ENCODE assay signal across 20 mouse cellular contexts in the genomic region with DNA sequence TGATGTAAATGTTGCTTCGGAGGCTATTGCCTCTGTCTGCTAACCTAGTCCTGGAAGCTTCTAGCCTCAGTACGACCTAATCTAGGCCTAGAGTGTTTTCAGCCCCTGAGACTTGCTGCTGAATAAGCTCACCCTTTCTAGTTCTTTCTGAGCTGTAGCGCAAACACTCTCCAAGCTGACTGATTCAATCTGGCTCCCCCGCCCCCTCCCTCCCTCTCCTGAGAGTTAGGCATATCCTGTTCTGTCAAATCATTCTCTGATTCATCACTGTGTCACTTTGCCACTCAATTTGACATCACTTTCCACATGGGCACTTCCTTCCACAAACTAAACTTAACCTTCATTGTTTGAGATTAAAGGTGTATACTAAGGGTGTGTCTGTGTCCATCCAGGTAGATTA. TPM values are rescaled to one million over a fixed set of nuclear protein-coding genes. Genes with fewer than 3 reads are reported as not detected.
DNase-seq lines count a peak whose midpoint lies in the region; TF ChIP-seq lines count a peak whose summit lies in the region.
"Had no signal": no experiment of that assay in that cellular context is flagged by ENCODE, and none has a peak within 500 bp of the region (broad histone marks: within the 10 kb centered on the region; RNA-seq: fewer than 3 reads in every experiment).

No protein-coding gene starts in this region.

- WGBS in lung, adult 2 months = 68% methylated on average over 4 of the region's 4 CpGs

- TF ChIP-seq CTCF in layer of hippocampus, adult 2 months (conservative IDR thresholded peaks at IDR 0.05) = no peak
- no peak for TF ChIP-seq CTCF in embryonic fibroblast, embryonic 13.5 days (IDR thresholded peaks at IDR 0.05; ENCODE audit: borderline replicate concordance, insufficient read depth, low read length)
- no peak for TF ChIP-seq CTCF in lung, adult 2 months (IDR thresholded peaks at IDR 0.05; ENCODE audit: insufficient read depth, low read length)

- no peak overlapping the region for H3K4me3 ChIP-seq in layer of hippocampus, adult 2 months
- H3K4me3 ChIP-seq in embryonic fibroblast, embryonic 13.5 days (ENCODE audit: insufficient read depth, low read length) = no peak overlapping the region
- H3K4me3 ChIP-seq in lung, adult 2 months (replicated peaks; ENCODE audit: extremely low read depth, low read depth, low read length) = no peak overlapping the region
- H3K4me3 ChIP-seq: hindbrain, embryonic 13.5 days; liver, embryonic 15.5 days had no signal

- H3K4me1 ChIP-seq in embryonic fibroblast, embryonic 13.5 days (ENCODE audit: control insufficient read depth, insufficient read depth, low read length) = peaks cover 15% of the 10 kb centered on the region
- H3K4me1 ChIP-seq in lung, adult 2 months (ENCODE audit: control insufficient read depth, insufficient read depth, low read length) = peaks cover 8% of the 10 kb centered on the region; the same call in 1 of the 2 replicates
- H3K4me1 ChIP-seq: hindbrain, embryonic 13.5 days had no signal

- TF ChIP-seq POLR2A in embryonic fibroblast, embryonic 13.5 days (IDR thresholded peaks at IDR 0.05; ENCODE audit: low read depth, low read length) = no peak
- TF ChIP-seq POLR2A in lung, adult 2 months (IDR thresholded peaks at IDR 0.05; ENCODE audit: borderline replicate concordance, extremely low read depth, low read depth, low read length) = no peak

- DNase-seq in adrenal gland, adult 2 months = peak; percentile 51
- no peak for DNase-seq in adrenal gland, adult 8-10 months
- no peak for DNase-seq in layer of hippocampus, adult 2 months (ENCODE audit: low spot score in 2 of 2)
- DNase-seq in layer of hippocampus, adult 9-11 months = no peak
- peak; percentile 30 for DNase-seq in thymus, postnatal 25 days
- DNase-seq in lung, adult 2 months = no peak
- DNase-seq in frontal cortex, postnatal 36 days (ENCODE audit: low spot score in 2 of 2) = no peak
- DNase-seq: cerebellum, adult 8-10 months; embryo, embryonic 11 days; gastrocnemius, postnatal 36 days; kidney, adult 2 months; kidney, postnatal 36 days; layer of hippocampus, postnatal 36 days had no signal

- H3K27ac ChIP-seq in layer of hippocampus, adult 2 months = peak overlapping the region; percentile 79
- H3K27ac ChIP-seq in embryonic fibroblast, embryonic 13.5 days (ENCODE audit: insufficient read depth, low read length) = peak overlapping the region; percentile 64; the same call in 1 of the 2 replicates
- H3K27ac ChIP-seq: hindbrain, embryonic 13.5 days; liver, embryonic 15.5 days had no signal

RNA-seq across cellular contexts. Expression of a gene that starts 51.8 kb away (rescaled TPM):
- total RNA-seq in adrenal gland, adult 2 months (2021) = 10 to 100 TPM in 1 of 2 experiments, 1 to 10 TPM in 1; 1.7 to 37.3 TPM
- 0.75 and 5.6 TPM in 2 replicates for polyA plus RNA-seq in adrenal gland, adult 2 months (2012; rRNA removed)
- total RNA-seq in adrenal gland, adult 8-10 months (2022) = 1 to 10 TPM in 3 of 4 experiments, not detected in 1; 1.2 to 3.5 (median 1.5) TPM
- not detected for total RNA-seq in layer of hippocampus, adult 2 months (2021)
- not detected in 2 replicates for polyA plus RNA-seq in embryonic fibroblast, embryonic 13.5 days (2011; ENCODE audit: insufficient read length, low read depth, missing spikeins)
- 2.0 and 3.2 TPM in 2 replicates for polyA plus RNA-seq in lung, adult 2 months (2012; rRNA removed)
- total RNA-seq: layer of hippocampus, postnatal 36 days; megakaryocyte progenitor cell, adult 5-6 weeks had no signal

RNA-seq across cellular contexts. Expression of a gene that starts 58.8 kb away (rescaled TPM):
- 10 to 100 TPM in 1 of 2 experiments, 1 to 10 TPM in 1; 4.6 to 20.4 TPM for total RNA-seq in adrenal gland, adult 2 months (2021)
- 4.8 and 6.1 TPM in 2 replicates for polyA plus RNA-seq in adrenal gland, adult 2 months (2012; rRNA removed)
- total RNA-seq in adrenal gland, adult 8-10 months (2022) = 1 to 10 TPM in 3 of 4 experiments, not detected in 1; 1.5 to 4.7 (median 4.2) TPM
- 1 to 10 TPM in 1 of 2 experiments, not detected in 1; 1.0 TPM for total RNA-seq in layer of hippocampus, adult 2 months (2021)
- polyA plus RNA-seq in embryonic fibroblast, embryonic 13.5 days (2011; ENCODE audit: insufficient read length, low read depth, missing spikeins) = not detected in 2 replicates
- polyA plus RNA-seq in lung, adult 2 months (2012; rRNA removed) = 1.8 and 2.6 TPM in 2 replicates
- total RNA-seq: megakaryocyte progenitor cell, adult 5-6 weeks; midbrain, postnatal 0 days had no signal
- polyA plus RNA-seq: hindbrain, embryonic 13.5 days; limb, embryonic 11.5 days; midbrain, postnatal 0 days; neural tube, embryonic 14.5 days had no signal

Comparison
In these comparisons a context has a peak if more than half of its experiments do, and no peak if none do; other contexts are left out.
1. DNase-seq: peak in adrenal gland, adult 2 months (single experiment) and thymus, postnatal 25 days (single experiment); none in adrenal gland, adult 8-10 months (single experiment), layer of hippocampus, adult 2 months (0 of 2), layer of hippocampus, adult 9-11 months (single experiment), lung, adult 2 months (single experiment) and frontal cortex, postnatal 36 days (0 of 2).